Mouse (Mus musculus): ENCODE data around the gene Zeb2.

Zeb2 gene

GRCm38 (mm10) chr2:45010701-45011100 is 106.5 kb downstream of the Zeb2 start:
- no peak for DNase-seq (ENCODE audit: low spot score in 2 of 2)

- DNase-seq (ENCODE audit: low spot score in 2 of 2), result no peak
Observed at GRCm38 (mm10) chr2:44999906-45000305, 117.3 kb downstream of the Zeb2 start.

GRCm38 (mm10) chr2:44998710-44999109 is 118.5 kb downstream of the Zeb2 start:
- no peak for DNase-seq (ENCODE audit: low spot score in 2 of 2)

- DNase-seq (ENCODE audit: low spot score in 2 of 2), result no peak
Observed at GRCm38 (mm10) chr2:44981646-44982045, 135.5 kb downstream of the Zeb2 start.

- no peak for DNase-seq (ENCODE audit: low spot score in 2 of 2)
Observed at GRCm38 (mm10) chr2:44979042-44979721, 138.0 kb downstream of the Zeb2 start.

GRCm38 (mm10) chr2:44978038-44978437 is 139.2 kb downstream of the Zeb2 start:
- DNase-seq (ENCODE audit: low spot score in 2 of 2), result no peak

GRCm38 (mm10) chr2:44977556-44977955 is 139.6 kb downstream of the Zeb2 start:
- DNase-seq (ENCODE audit: low spot score in 2 of 2), result no peak

- DNase-seq (ENCODE audit: low spot score in 2 of 2), result no peak
Observed at GRCm38 (mm10) chr2:44977051-44977450, 140.1 kb downstream of the Zeb2 start.

GRCm38 (mm10) chr2:44976484-44976883 is 140.7 kb downstream of the Zeb2 start:
- no peak for DNase-seq (ENCODE audit: low spot score in 2 of 2)

- DNase-seq (ENCODE audit: low spot score in 2 of 2), result no peak
Observed at GRCm38 (mm10) chr2:44973828-44974227, 143.4 kb downstream of the Zeb2 start.

GRCm38 (mm10) chr2:44970087-44970646 is 147.0 kb downstream of the Zeb2 start:
- no peak for DNase-seq (ENCODE audit: low spot score in 2 of 2)

- no peak for DNase-seq (ENCODE audit: low spot score in 2 of 2)
Observed at GRCm38 (mm10) chr2:44969640-44970039, 147.6 kb downstream of the Zeb2 start.

GRCm38 (mm10) chr2:44969226-44969625 is 148.0 kb downstream of the Zeb2 start:
- DNase-seq (ENCODE audit: low spot score in 2 of 2), result no peak

GRCm38 (mm10) chr2:44965834-44966555 is 151.2 kb downstream of the Zeb2 start:
- DNase-seq (ENCODE audit: low spot score in 2 of 2), result no peak

GRCm38 (mm10) chr2:44962620-44963019 is 154.6 kb downstream of the Zeb2 start:
- no peak for DNase-seq (ENCODE audit: low spot score in 2 of 2)

GRCm38 (mm10) chr2:44961192-44961591 is 156.0 kb downstream of the Zeb2 start:
- no peak for DNase-seq (ENCODE audit: low spot score in 2 of 2)

- no peak for DNase-seq (ENCODE audit: low spot score in 2 of 2)
Observed at GRCm38 (mm10) chr2:44960561-44960960, 156.6 kb downstream of the Zeb2 start.

- DNase-seq (ENCODE audit: low spot score in 2 of 2), result no peak
Observed at GRCm38 (mm10) chr2:44957329-44957797, 159.8 kb downstream of the Zeb2 start.

GRCm38 (mm10) chr2:44956232-44956631 is 161.0 kb downstream of the Zeb2 start:
- DNase-seq (ENCODE audit: low spot score in 2 of 2), result no peak

GRCm38 (mm10) chr2:44955506-44955905 is 161.7 kb downstream of the Zeb2 start:
- DNase-seq (ENCODE audit: low spot score in 2 of 2), result no peak

GRCm38 (mm10) chr2:44954180-44954579 is 163.0 kb downstream of the Zeb2 start:
- no peak for DNase-seq (ENCODE audit: low spot score in 2 of 2)

GRCm38 (mm10) chr2:44952830-44953422 is 164.3 kb downstream of the Zeb2 start:
- no peak for DNase-seq (ENCODE audit: low spot score in 2 of 2)
